Mouse (Mus musculus) brain, adult 2 months (tissue): ENCODE data around the gene Rfxank.

Experiments
- DNase-seq: peaks from one replicate; pipeline ENCODE4 v3.0.0; 2011; ENCODE audit warnings: low read depth, low spot score

Rfxank gene

GRCm38 (mm10) chr8:70110451-70110850 is 28.5 kb downstream of the Rfxank start:
- DNase-seq: no peak

- DNase-seq: peak; percentile 53
Observed at GRCm38 (mm10) chr8:70104922-70105321, 34.0 kb downstream of the Rfxank start.

GRCm38 (mm10) chr8:70104506-70104905 is 34.4 kb downstream of the Rfxank start:
- peak; percentile 79 for DNase-seq

GRCm38 (mm10) chr8:70100241-70100640 is 38.7 kb downstream of the Rfxank start:
- DNase-seq: peak; percentile 83

- DNase-seq: peak; percentile 76
Observed at GRCm38 (mm10) chr8:70099276-70099675, 39.7 kb downstream of the Rfxank start.

GRCm38 (mm10) chr8:70092786-70093185 is 46.2 kb downstream of the Rfxank start:
- peak; percentile 71 for DNase-seq

- DNase-seq: peak; percentile 72
Observed at GRCm38 (mm10) chr8:70089296-70089960, 49.5 kb downstream of the Rfxank start.

- DNase-seq: peak; percentile 78
Observed at GRCm38 (mm10) chr8:70087836-70088650, 50.9 kb downstream of the Rfxank start.

- no peak for DNase-seq
Observed at GRCm38 (mm10) chr8:70087237-70087636, 51.7 kb downstream of the Rfxank start.

- DNase-seq: no peak
Observed at GRCm38 (mm10) chr8:70086151-70086550, 52.8 kb downstream of the Rfxank start.

- DNase-seq: peak; percentile 39
Observed at GRCm38 (mm10) chr8:70084191-70085065, 54.5 kb downstream of the Rfxank start.

GRCm38 (mm10) chr8:70083285-70083684 is 55.7 kb downstream of the Rfxank start, which contains the start of gene Hapln4:
Gene Hapln4 (plus strand): TSS chr8:70083457.
- peak; percentile 96 for DNase-seq

- DNase-seq: no peak
Observed at GRCm38 (mm10) chr8:70081976-70082375, 57.0 kb downstream of the Rfxank start.
